Mouse (Mus musculus) mature B cell (primary cell): ENCODE results near the gene Dao.

Experiments
- in situ Hi-C: fragments of 300-500 bp; cut with MboI; formaldehyde crosslinking; loops from 2 replicates; pipeline ENCODE4 v1.14.3; 2019

Gene Dao

DNA sequence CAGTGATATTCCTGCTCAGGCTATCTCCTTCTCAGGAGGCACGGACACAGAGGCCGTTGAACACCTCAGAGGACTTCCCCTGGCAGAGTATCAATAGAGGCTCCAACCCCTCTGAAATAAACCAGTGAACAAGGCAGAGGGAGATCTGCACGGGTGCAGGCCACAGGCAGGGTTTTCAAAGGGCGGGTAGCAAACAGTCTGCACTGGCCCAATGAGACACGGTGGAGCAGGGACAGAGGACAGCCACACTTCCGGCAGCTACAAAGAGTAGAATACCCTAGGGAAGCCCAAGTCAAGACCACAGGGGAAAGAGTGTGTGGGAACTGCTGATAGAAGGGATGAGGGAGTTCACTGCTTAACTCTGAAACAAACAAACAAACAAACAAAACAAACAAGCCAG lies 20.0 kb upstream of the Dao start:
- in situ Hi-C loops, result no loop called here

DNA sequence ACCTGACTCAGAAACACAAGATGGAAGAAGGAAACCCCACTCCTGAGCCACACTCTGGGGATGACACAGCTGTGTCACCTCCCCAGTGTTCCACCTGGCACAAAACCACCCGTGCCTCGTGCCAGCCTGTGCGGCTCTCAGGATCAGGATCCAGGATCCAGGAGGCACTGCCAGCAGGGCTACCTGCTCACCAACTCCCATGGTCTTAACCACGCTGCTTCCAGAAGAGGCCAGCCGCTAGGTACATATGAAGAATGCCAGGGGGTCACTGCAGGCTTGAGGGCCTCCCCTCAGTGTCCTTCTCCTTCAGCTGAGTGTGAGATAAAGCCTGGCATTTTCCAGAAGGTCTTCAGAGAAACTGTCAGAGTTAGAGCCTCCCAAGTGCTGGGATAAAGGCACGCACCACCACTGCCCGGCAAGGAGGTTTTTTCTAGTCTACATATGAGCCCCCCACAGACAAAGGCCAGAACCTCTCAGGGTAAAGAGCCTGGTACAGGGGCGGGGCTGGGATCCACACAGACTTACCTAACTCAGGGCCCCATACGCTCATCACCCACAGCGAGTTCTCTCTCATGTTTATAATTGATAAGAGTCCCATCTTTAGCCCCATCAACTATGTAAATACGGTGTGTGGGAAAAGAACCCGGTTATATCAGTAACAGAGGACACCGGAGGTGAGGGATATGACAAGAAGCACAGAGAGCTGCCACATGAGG lies 19.3 kb upstream of the Dao start:
- in situ Hi-C loops, result no loop called here

DNA sequence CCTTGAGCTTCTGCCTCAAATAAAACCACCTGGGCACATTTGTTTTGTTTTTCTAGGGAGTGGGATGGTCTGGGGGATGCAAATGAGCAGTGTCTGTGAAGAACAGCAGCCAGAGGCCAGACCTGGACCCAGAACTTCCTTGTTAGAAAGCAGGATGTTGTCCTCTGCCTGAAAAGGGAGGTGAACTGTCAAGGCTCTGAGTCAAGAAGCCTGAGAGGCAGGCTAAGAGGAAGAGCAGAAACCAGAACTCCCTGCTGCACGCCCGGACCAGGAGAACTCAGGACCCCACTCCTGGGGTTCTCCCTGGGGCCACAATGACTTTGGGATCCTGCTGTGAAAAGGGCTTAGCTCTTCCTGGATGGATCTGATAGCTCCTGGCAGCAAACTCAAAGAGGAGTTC lies 17.8 kb upstream of the Dao start:
- in situ Hi-C loops, result no loop called here

DNA sequence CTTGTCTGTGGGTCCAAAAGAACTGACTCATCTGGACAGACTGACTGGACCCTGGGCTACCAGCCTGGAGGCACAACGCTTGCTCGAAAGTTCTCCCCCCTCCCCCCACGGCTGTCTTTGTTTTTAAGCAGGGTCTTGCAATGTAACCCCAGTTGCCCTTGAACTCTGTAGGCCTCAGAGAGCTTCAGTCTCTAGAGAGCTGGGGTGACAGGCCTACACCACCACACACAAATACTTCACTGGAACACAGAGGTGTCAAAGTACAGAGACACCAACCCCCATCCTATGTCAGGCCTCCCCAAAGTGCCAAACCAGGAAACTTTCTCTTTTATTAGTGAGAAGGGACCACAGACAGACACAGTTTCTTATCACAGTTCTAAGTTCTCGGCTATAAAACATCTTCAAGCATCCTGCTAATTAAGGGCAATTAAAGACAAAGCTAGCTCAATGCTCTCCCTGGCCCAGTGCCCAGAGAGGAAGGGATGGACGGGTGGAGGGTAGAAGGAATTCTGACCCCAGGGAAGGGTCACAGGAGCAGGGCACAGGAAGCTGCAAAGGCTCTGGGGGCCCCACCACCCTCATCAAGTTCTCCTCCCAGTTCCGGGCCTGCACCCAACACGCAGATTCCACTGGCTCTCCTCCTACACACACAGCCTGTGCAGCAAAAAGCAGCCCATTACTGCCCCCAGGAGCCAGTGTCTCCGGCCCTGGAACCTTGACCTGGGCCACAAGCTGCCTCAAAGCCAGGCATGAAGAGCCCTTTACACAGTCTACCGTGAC lies 17.1 kb upstream of the Dao start:
- in situ Hi-C loops, result no loop called here

DNA sequence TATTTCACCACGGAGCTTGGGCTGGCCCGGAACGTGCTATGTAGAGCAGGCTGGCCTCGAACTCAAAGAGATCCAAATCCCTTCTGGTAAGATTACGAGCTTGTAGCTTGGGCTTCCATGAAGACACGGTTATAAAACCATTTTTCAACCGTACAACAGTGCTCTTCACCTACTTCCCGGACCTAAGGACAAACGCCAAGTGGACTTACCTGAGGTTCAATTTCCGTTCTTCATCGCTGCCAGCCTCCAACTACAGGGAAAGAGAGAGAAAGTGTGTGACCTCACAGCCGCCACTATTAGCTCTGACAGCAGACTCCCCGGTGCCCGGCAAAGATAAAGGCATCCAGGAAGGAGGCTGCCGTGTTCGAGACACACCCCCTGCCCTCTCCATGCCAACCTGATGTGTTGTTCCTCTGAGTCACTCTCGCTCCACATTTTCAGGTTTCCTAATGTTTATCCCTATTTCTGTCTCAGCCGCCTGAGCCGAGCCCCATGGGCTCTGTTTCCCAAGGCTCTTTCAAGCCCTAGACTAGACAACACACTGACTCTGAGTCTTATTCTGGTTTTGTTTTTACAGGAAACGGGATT lies 14.0 kb upstream of the Dao start:
- in situ Hi-C loops, result no loop called here

DNA sequence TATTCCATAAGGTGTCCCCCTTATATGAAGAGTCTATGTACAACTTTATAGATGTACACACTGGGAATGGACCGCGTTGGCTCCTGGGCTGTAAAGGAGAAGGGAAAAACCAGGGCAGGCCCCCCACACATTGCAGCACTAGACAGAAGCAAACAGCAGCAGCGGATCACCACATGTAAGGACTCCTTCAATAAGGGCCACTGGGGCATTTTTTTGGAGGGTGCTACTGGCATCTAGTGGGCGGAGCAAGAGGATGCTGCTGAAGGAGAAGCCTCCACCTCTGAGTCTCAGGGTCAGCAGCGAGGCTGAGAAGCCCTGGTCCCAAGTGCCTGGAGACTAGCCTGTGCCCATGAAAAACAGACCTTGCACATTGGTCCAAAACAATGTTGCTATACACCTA lies 12.9 kb upstream of the Dao start:
- in situ Hi-C loops, result no loop called here

DNA sequence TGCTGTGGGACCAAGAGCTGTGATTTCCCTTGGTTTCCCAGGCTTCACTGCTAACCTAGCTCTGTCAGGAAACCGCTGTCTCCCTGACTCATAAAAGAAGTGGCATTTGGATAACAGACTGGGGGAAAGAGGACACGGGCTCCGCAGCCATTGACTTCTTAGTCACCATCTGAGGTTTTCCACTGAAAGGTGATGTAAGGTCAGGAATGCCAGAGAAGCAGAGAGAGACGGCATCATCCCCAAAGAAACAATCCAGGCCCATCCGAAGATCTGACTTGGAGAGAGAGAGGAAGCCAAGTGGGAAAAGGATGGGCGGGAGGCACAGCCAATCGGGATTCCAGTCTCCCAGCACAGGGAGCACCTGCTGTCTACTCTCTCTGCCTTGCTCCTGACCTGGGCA lies 12.4 kb upstream of the Dao start:
- in situ Hi-C loops, result no loop called here

DNA sequence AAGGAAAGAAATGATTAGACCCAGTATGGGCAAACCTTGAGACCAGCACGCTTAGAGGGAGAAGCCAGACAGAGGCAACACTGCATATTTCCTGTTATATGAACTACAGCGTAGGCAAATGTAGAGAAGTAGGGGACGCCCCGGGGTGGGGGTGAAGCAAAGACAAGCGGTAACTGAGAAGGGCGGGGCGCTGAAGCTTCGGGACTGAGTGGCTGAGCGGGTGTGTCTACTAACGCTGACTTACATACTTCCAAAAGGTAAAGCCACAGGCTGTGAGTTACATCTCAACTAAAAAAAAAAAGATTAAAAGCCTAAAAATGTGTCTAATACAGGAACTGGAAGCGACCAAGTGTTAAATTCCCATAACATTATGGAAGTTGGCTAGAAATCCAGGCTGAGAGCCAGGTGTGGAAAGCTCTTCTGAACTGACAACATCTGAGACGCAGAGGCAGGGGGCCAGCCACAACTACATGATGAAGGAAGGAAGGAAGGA lies 11.1 kb upstream of the Dao start:
- in situ Hi-C loops, result no loop called here

DNA sequence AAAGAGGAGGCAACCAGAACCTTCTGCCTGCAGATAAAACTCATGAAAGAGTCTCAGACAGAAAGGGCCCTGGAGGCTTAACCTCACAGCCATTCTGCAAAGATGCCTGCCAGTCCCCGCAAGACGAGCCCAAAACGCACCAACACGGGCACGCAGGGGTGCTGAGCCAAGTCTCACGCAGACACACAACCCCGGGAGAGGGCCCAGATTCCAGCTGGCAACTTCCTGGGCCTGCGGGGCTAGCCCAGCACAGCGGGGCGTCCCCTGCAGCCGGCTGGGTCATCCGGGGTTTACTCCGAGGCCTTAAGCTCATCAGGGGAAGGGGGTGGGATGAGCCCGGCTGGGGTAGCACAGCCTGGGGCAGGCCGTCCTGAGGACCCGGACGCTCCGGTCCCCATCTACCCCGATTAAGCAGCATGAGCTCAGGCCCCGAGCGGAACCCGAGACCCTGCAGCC lies 10.4 kb upstream of the Dao start:
- in situ Hi-C loops, result no loop called here

DNA sequence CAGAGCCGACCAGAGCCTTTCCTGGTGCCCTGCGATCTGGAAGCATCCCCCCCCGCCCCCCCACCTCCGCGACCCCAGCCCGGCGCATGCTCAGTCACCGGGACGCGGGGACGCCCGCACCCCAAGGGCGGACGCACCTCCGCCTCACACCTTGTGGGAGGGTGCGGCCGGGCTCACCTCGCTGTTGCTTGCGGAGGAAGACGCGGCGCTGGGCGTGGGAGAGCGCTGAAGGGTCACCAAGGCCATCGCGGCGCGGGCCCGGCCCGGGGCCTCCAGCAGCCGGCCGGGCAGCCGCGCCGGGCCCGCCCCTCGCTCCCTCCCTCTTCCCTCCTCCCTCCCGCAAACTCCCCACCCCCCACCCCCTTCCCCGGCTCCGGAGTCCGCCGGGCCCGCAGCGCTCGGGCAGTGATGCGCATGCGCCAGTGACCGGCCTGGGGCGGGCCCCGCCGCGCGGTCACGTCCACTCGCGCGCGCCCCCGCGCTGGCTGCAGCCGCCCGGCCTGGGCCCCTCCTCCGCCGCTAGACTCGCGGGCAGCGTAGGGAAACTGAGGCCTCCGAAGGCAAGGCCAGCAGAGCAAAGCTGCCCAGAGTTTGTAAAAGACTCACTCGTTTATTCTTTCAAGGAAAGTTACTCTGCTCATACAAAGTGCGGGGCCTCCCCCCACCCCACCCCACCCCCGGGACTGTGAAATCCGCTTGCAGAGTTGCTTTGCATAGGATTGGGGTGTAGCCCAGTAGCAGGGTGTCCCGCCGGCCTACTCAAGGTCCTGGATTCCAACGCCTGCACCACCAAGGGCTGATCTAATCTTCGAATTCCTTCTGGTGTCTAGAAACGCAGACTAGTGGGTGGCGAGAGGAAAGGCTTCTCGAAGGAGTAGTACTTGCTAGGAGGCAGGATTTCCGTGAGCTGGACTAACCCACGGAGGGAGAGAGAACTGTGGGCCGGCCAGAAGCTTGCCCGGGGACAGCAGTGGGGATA lies 9.7 kb upstream of the Dao start, which contains the start of gene Ssh1:
Gene Ssh1 (minus strand): TSS at position 408 of the 979 bp plus-strand sequence.
- in situ Hi-C loops, result no loop called here

DNA sequence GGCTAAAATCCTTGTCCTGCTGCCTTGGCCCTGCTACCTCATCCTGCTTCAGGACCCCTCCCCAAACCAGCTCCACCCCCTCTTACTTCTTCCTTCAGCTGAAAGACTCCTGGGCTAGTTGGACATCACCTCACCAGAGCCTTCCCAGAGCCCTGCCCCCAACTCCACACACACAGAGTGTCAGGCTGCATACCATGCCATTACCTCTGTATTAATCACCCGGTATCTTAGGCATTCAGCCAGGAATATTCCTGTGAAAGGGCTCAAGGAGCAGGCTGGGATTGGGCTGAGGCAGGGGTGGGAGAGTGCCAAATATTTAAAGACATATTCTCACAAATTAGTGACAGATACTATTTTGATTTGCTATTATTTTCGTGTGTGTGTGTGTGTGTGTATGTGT lies 7.0 kb upstream of the Dao start:
- in situ Hi-C loops, result no loop called here

DNA sequence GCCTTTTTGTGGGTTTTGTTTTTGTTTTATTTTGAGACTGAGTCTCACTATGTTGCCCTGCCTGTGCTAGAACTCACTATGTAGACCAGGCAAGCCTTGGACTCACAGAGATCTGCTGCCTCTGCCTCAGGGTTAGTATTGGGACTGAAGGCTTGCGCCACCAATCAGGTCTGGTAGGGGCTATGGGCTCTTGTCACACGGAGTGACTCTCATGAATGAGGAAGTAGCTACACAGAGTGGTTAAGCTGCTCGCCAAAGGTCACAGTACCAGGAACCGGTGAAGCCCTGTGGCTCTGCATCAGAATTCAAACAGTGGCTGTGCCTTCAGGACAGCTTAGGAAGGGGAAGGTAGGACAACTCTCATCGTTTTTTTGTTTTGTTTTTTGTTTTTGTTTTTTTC lies 4.1 kb upstream of the Dao start:
- in situ Hi-C loops, result no loop called here

DNA sequence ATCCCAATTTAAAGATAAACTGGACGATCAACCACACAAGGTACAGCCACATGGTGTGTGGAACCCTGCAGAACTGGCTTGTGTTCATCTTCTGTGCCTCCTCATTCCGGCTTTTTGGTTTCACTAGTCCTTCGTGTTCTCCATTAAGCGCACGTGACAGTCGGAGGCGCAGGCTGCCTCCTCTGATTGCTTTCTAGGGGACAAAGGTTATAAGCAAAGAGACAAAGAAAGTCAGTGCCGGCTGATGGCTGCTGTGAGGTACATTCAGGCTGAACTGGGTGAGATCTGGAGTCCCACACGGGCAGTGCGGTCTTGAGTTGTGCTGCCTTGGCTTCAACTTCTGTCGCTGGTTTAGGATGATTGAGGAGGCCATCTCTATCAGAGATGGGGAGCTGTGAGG lies 1.1 kb downstream of the Dao start:
- in situ Hi-C loops, result no loop called here

DNA sequence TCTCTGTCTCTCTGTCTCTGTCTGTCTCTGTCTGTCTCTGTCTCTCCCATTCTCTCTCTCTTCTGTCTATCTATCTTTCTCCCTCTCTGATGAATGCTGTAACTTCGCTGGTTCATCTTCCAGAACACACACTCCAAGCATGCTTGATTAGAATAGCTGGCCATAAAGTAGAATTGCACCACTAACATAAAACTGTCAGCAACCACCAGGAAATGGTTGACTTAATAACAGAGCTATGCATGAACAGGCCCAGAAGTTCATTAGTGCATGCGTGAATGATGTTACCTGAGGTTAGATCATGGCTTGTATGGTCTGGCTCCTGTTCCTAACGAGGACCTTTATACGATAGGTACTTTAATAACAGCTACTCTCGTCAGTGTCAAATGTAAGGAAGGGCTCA lies 1.6 kb downstream of the Dao start:
- in situ Hi-C loops, result no loop called here

DNA sequence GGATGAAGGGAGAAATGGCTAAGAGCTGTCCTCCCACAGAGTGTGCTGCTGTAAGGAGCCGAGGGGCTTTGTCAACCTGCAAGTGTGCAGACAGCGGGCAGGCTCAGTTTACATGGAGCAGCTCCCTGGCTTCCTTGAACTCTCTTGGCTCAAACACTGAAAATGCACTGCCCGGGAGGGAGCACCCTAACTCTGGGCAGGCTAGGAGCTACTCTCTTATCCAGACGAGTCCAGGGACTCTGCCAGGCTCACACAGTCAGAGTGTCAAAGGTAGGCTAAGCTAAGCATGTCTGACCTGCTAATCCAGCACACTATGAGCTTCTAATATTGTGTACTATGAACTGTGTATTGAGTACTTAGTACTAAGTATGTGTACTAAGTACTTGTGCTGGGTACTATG lies 3.5 kb downstream of the Dao start:
- in situ Hi-C loops, result no loop called here

DNA sequence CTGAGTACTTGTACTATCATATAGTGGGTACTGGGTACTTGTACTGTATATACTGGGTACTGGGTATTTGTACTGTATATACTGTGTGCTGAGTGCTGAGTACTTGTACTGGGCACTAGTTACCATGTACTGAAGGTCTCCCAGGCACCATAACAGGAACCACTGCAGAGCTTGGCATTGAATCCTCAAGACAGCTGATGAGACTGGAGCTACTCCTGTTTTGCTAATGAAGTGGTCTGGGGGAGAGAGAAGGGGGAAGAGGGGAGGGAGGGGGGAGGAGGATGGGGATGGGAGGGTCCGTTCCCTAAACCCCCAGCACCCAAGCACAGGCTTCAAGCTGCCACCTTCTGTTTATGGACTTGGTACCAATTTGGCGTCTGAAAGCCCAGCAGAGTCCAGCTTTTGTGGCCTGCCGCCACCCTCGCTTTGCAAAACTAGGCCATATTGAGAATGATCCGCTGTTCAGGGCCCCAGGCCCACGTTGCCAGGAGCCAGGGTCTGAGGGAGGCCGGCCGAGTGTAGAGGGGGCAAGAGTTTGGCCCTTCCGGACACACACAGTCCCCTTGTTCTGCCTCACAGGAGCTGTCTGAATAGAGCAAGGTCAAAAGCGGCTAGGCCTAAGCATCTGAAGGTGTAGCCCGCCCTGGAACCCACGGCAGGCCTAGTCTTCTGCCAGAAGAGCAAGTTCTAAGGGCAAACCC lies 4.4 kb downstream of the Dao start:
- in situ Hi-C loops, result no loop called here

DNA sequence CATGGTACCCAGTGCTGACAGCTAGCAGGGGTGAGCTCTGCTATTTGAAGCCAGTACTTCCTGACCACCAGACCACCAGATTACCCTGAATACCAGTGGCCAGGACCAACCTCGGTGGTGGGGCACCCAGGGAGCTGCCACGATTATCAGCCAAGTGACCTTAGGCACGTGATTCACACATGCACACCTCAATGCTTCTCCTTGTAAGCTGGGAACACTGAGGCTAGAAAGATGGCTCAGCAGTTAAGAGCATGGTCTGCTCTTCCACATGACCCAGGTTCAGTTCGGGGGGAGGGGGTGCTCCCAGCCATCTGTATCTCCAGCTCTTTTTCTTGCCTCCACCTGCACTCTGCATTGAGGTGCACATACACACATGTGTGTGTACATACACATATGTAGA lies 5.5 kb downstream of the Dao start:
- in situ Hi-C loops, result no loop called here

DNA sequence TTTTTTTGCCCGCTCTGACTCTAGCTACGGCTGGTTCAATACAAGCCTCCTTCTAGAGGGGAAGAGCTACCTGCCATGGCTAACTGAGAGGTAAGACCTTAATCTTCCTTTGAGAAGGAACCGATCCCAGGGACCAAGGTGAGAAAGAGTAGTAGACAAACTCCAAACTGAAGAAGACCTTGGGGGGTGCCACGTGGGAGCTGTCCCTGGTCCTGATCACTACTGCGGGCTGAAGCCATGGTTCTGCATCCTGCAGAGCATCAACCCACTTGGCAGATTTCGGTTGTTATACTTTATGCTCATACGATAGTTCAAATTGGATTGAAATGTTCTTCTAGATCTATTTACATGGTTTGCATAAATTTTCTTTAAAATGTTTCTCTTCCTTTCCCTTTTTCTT lies 11.6 kb downstream of the Dao start:
- in situ Hi-C loops, result no loop called here

DNA sequence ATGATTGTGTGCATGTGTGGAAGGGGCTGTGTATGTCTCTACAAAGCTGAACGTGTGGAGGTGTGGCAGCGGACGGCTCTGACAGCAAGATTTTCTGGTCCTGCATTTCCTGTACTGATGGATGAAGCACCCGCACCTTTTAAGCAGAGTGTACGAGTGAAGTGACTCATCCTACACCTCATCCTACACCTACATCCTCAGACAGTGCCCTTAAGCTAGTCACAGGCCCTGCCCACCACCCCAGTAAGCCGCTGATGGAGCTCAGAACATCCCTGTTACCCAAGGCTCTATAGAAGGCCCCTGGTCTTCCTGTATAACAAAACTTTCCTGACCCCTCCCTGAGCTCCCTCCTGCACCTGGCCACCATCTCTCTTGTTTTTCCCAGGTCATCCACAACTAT lies 20.9 kb downstream of the Dao start:
- in situ Hi-C loops, result no loop called here

DNA sequence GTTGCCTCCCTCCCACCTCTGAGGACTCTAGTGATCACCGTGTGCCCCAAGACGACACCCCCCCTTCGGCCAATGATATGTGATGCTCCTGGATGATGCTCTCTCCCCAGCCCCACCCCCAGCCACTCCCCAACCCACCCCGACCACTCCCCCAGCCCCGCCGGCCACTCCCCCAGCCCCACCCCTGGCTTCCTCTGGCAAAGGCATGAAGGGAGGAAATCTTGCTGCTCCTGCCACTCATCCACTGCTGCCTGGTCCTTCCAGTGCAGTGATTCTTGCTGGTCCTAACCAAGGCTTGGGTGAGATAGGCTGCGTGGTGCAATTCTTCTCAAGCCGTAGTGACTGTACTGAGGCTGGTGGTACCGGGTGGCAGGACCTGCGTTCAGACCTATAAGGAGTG lies 21.4 kb downstream of the Dao start:
- in situ Hi-C loops, result no loop called here
